Mouse (Mus musculus) cerebellum, adult 2 months (tissue): Measurements from ENCODE around the gene Ncoa1.

Experiments used
- CTCF ChIP-seq: fragments of 200-500 bp; IDR thresholded peaks from 2 replicates; pipeline ENCODE4 v1.5.1; 2011; ENCODE audit warnings: low read depth, mild to moderate bottlenecking, control low read depth, low read length, moderate library complexity, borderline replicate concordance; ENCODE audit not compliant: insufficient read depth
- POLR2A ChIP-seq: fragments of 200-500 bp; IDR thresholded peaks from 2 replicates; pipeline ENCODE4 v1.6.1; 2011; ENCODE audit warnings: low read length, control low read depth, borderline replicate concordance; ENCODE audit not compliant: insufficient read depth

GRCm38 (mm10) chr12:4233572-4234508, 243.1 kb downstream of the Ncoa1 start, which contains the start of the genes Ptrhd1 and Cenpo:
- TF ChIP-seq CTCF (no peak), POLR2A (peak; percentile 77)
